Mouse (Mus musculus) liver, embryonic 13.5 days (tissue): ENCODE data around the gene Fgfr2. TPM values are rescaled to one million over a fixed set of nuclear protein-coding genes. Genes with fewer than 3 reads are reported as not detected.

Experiments used
- ATAC-seq: fragments of 200-750 bp; cut with Nextera tagmentation; 2 replicates; pipeline ENCODE4 v1.8.0; 2017; ENCODE audit warnings: low read depth, mild to moderate bottlenecking, moderate number of reproducible peaks, moderate library complexity
- DNase-seq: peaks from one replicate; pipeline ENCODE4 v3.0.0; 2022
- H3K27ac ChIP-seq: fragments of 300-500 bp; sonication (generic); 2 replicates; pipeline ENCODE4 v1.5.1; 2015; ENCODE audit warnings: moderate library complexity, mild to moderate bottlenecking, inconsistent platforms
- H3K27me3 ChIP-seq: fragments of 300-500 bp; sonication (generic); 2 replicates; pipeline ENCODE4 v1.6.1; 2015; ENCODE audit warnings: mild to moderate bottlenecking, inconsistent platforms
- H3K36me3 ChIP-seq: fragments of 300-500 bp; sonication (generic); 2 replicates; pipeline ENCODE4 v1.6.1; 2015; ENCODE audit warnings: mild to moderate bottlenecking, inconsistent platforms
- H3K4me1 ChIP-seq: fragments of 300-500 bp; sonication (generic); replicated peaks from 2 replicates; pipeline ENCODE4 v1.6.1; 2015; ENCODE audit warnings: inconsistent platforms
- H3K4me2 ChIP-seq: fragments of 300-500 bp; sonication (generic); 2 replicates; pipeline ENCODE4 v1.6.1; 2015; ENCODE audit warnings: inconsistent platforms, mild to moderate bottlenecking, moderate library complexity
- H3K4me3 ChIP-seq: fragments of 300-500 bp; sonication (generic); replicated peaks from 2 replicates; pipeline ENCODE4 v1.5.1; 2015; ENCODE audit warnings: mild to moderate bottlenecking, inconsistent platforms
- H3K9ac ChIP-seq: fragments of 300-500 bp; sonication (generic); 2 replicates; pipeline ENCODE4 v1.6.1; 2015; ENCODE audit warnings: mild to moderate bottlenecking, inconsistent platforms
- H3K9me3 ChIP-seq: fragments of 300-500 bp; sonication (generic); replicated peaks from 2 replicates; pipeline ENCODE4 v1.6.1; 2016; ENCODE audit warnings: inconsistent platforms
- WGBS: fragments of 180-500 bp; shearing (Covaris S2); methylation state at CpG from one replicate; pipeline ENCODE4 v1.1.7; 2015; ENCODE audit not compliant: insufficient replicate concordance; 5-methylcytosine and 5-hydroxymethylcytosine counted together
- polyA plus RNA-seq: library from polyadenylated mRNA; unstranded; fragments of >200 nt; fragmentation: Nextera tagmentation; extraction: Ambion mirVana; gene quantifications from 2 replicates; pipeline ENCODE4 v1.2.1, GENCODE M21; 2015

Fgfr2 gene
- polyA plus RNA-seq, 1 experiment from 2014 or later: 8.9 TPM

GRCm38 (mm10) chr7:131329416-131329815 is 1793.7 kb downstream of the Fgfr2 start, which contains the start of gene Fam24b:
Gene Fam24b, minus strand, starts transcription at chr7:131329516.
- H3K4me1 ChIP-seq: no peaks in the 10 kb centered on the region
- DNase-seq (no peak), ATAC-seq (no peak)
- H3K4me2 ChIP-seq: no peak within 1 kb of the TSS
- H3K9me3 ChIP-seq: no peaks in the 10 kb centered on the region
- no peaks in the 10 kb centered on the region for H3K36me3 ChIP-seq
- H3K27ac ChIP-seq: no peak within 1 kb of the TSS
- H3K4me3 ChIP-seq: no peak within 1 kb of the TSS
- H3K27me3 ChIP-seq: no peaks in the 10 kb centered on the region
- 76% methylated on average over 5 of the region's 5 CpGs for WGBS
- H3K9ac ChIP-seq: no peak within 1 kb of the TSS

- DNase-seq: no peak
- H3K9me3 ChIP-seq: no peaks in the 10 kb centered on the region
- no peaks in the 10 kb centered on the region for H3K36me3 ChIP-seq
- H3K4me2 ChIP-seq: no peak overlapping the region
- WGBS: 80% methylated on average over 5 of the region's 5 CpGs
- no peak overlapping the region for H3K27ac ChIP-seq
- no peak for ATAC-seq
- no peaks in the 10 kb centered on the region for H3K4me1 ChIP-seq
- H3K9ac ChIP-seq: no peak overlapping the region
- H3K4me3 ChIP-seq: no peak overlapping the region
- no peaks in the 10 kb centered on the region for H3K27me3 ChIP-seq
These were observed 1796.1 kb downstream of the Fgfr2 start for GRCm38 (mm10) chr7:131327054-131327453.

- H3K27me3 ChIP-seq: no peaks in the 10 kb centered on the region
- no peak for DNase-seq
- no peak within 1 kb of the TSS for H3K9ac ChIP-seq
- H3K36me3 ChIP-seq: no peaks in the 10 kb centered on the region
- no peaks in the 10 kb centered on the region for H3K4me1 ChIP-seq
- H3K9me3 ChIP-seq: no peaks in the 10 kb centered on the region
- H3K4me2 ChIP-seq: no peak within 1 kb of the TSS
- no peak within 1 kb of the TSS for H3K27ac ChIP-seq
- WGBS: 61% methylated on average over 2 of the region's 2 CpGs
- no peak within 1 kb of the TSS for H3K4me3 ChIP-seq
- ATAC-seq: no peak
These were observed 1801.0 kb downstream of the Fgfr2 start, which contains the start of gene Cuzd1 for GRCm38 (mm10) chr7:131322192-131322591. Gene Cuzd1, minus strand, starts transcription at chr7:131322292.

- H3K4me3 ChIP-seq: no peak overlapping the region
- ATAC-seq: no peak
These were observed 1804.8 kb downstream of the Fgfr2 start for GRCm38 (mm10) chr7:131318340-131318739.

GRCm38 (mm10) chr7:131317587-131317986 is 1805.6 kb downstream of the Fgfr2 start:
- Histone ChIP-seq H3K9ac (no peak overlapping the region), H3K36me3 (no peaks in the 10 kb centered on the region), H3K4me3 (no peak overlapping the region), H3K27me3 (no peaks in the 10 kb centered on the region), H3K4me1 (no peaks in the 10 kb centered on the region), H3K27ac (no peak overlapping the region), H3K4me2 (no peak overlapping the region), H3K9me3 (no peaks in the 10 kb centered on the region)
- DNase-seq: no peak
- 51% methylated on average over 12 of the region's 12 CpGs for WGBS
- ATAC-seq: no peak

More at GRCm38 (mm10) chr7:131318340-131318739, 1804.8 kb downstream of the Fgfr2 start:
- Histone ChIP-seq H3K9me3 (no peaks in the 10 kb centered on the region), H3K27ac (no peak overlapping the region), H3K36me3 (no peaks in the 10 kb centered on the region), H3K9ac (no peak overlapping the region), H3K4me1 (no peaks in the 10 kb centered on the region), H3K4me2 (no peak overlapping the region), H3K27me3 (no peaks in the 10 kb centered on the region)
- WGBS: 74% methylated on average over 5 of the region's 7 CpGs
- DNase-seq: no peak

GRCm38 (mm10) chr7:131314493-131314892 is 1808.7 kb downstream of the Fgfr2 start:
- H3K36me3 ChIP-seq: no peaks in the 10 kb centered on the region
- H3K27me3 ChIP-seq: no peaks in the 10 kb centered on the region
- ATAC-seq (no peak), DNase-seq (no peak)
- H3K4me2 ChIP-seq: no peak overlapping the region
- H3K4me1 ChIP-seq: no peaks in the 10 kb centered on the region
- H3K27ac ChIP-seq: no peak overlapping the region
- H3K9ac ChIP-seq: no peak overlapping the region
- WGBS: 57% methylated on average over 7 of the region's 7 CpGs
- H3K4me3 ChIP-seq: no peak overlapping the region
- no peaks in the 10 kb centered on the region for H3K9me3 ChIP-seq

- Histone ChIP-seq H3K4me2 (no peak overlapping the region), H3K27ac (no peak overlapping the region), H3K36me3 (no peaks in the 10 kb centered on the region), H3K9ac (no peak overlapping the region), H3K4me1 (no peaks in the 10 kb centered on the region), H3K4me3 (no peak overlapping the region), H3K27me3 (no peaks in the 10 kb centered on the region), H3K9me3 (no peaks in the 10 kb centered on the region)
- ATAC-seq (no peak), DNase-seq (no peak)
- 58% methylated on average over 5 of the region's 5 CpGs for WGBS
These were observed 1816.4 kb downstream of the Fgfr2 start for GRCm38 (mm10) chr7:131306733-131307132.

GRCm38 (mm10) chr7:131303340-131303739 is 1819.8 kb downstream of the Fgfr2 start:
- Histone ChIP-seq H3K9ac (no peak overlapping the region), H3K27me3 (no peaks in the 10 kb centered on the region), H3K36me3 (no peaks in the 10 kb centered on the region), H3K4me2 (no peak overlapping the region), H3K9me3 (no peaks in the 10 kb centered on the region), H3K27ac (no peak overlapping the region), H3K4me1 (no peaks in the 10 kb centered on the region), H3K4me3 (no peak overlapping the region)
- no peak for ATAC-seq
- DNase-seq: no peak
- WGBS: 61% methylated on average over 8 of the region's 8 CpGs

- WGBS: 69% methylated on average over 8 of the region's 8 CpGs
- no peak for ATAC-seq
- no peak for DNase-seq
- Histone ChIP-seq H3K4me1 (no peaks in the 10 kb centered on the region), H3K36me3 (no peaks in the 10 kb centered on the region), H3K4me3 (no peak overlapping the region), H3K4me2 (no peak overlapping the region), H3K9me3 (no peaks in the 10 kb centered on the region), H3K9ac (no peak overlapping the region), H3K27me3 (no peaks in the 10 kb centered on the region), H3K27ac (no peak overlapping the region)
These were observed 1826.0 kb downstream of the Fgfr2 start for GRCm38 (mm10) chr7:131297151-131297550.

GRCm38 (mm10) chr7:131265851-131266250 is 1857.3 kb downstream of the Fgfr2 start:
- 53% methylated on average over 4 of the region's 4 CpGs for WGBS
- Histone ChIP-seq H3K27ac (no peak overlapping the region), H3K9ac (no peak overlapping the region), H3K9me3 (no peaks in the 10 kb centered on the region), H3K4me1 (no peaks in the 10 kb centered on the region), H3K4me2 (no peak overlapping the region), H3K4me3 (no peak overlapping the region), H3K36me3 (no peaks in the 10 kb centered on the region), H3K27me3 (no peaks in the 10 kb centered on the region)
- ATAC-seq (no peak), DNase-seq (no peak)

GRCm38 (mm10) chr7:131264251-131264650 is 1858.9 kb downstream of the Fgfr2 start:
- no peaks in the 10 kb centered on the region for H3K36me3 ChIP-seq
- 60% methylated on average over 4 of the region's 4 CpGs for WGBS
- ATAC-seq: no peak

GRCm38 (mm10) chr7:131260946-131261345 is 1862.2 kb downstream of the Fgfr2 start:
- no peak for DNase-seq
- Histone ChIP-seq H3K9ac (no peak overlapping the region), H3K27ac (no peak overlapping the region), H3K4me2 (no peak overlapping the region), H3K36me3 (no peaks in the 10 kb centered on the region), H3K27me3 (no peaks in the 10 kb centered on the region), H3K4me1 (no peaks in the 10 kb centered on the region), H3K4me3 (no peak overlapping the region), H3K9me3 (no peaks in the 10 kb centered on the region)
- ATAC-seq: no peak
- 56% methylated on average over 6 of the region's 6 CpGs for WGBS

More at GRCm38 (mm10) chr7:131264251-131264650, 1858.9 kb downstream of the Fgfr2 start:
- Histone ChIP-seq H3K4me1 (no peaks in the 10 kb centered on the region), H3K4me3 (no peak overlapping the region), H3K27me3 (no peaks in the 10 kb centered on the region), H3K4me2 (no peak overlapping the region), H3K9me3 (no peaks in the 10 kb centered on the region), H3K27ac (no peak overlapping the region), H3K9ac (no peak overlapping the region)
- no peak for DNase-seq
